Mouse (Mus musculus): ENCODE measurements around the gene Loxl3.
A peak's percentile ranks its signal among the peaks of the same experiment; 100 is the strongest.

The Loxl3 gene

DNA sequence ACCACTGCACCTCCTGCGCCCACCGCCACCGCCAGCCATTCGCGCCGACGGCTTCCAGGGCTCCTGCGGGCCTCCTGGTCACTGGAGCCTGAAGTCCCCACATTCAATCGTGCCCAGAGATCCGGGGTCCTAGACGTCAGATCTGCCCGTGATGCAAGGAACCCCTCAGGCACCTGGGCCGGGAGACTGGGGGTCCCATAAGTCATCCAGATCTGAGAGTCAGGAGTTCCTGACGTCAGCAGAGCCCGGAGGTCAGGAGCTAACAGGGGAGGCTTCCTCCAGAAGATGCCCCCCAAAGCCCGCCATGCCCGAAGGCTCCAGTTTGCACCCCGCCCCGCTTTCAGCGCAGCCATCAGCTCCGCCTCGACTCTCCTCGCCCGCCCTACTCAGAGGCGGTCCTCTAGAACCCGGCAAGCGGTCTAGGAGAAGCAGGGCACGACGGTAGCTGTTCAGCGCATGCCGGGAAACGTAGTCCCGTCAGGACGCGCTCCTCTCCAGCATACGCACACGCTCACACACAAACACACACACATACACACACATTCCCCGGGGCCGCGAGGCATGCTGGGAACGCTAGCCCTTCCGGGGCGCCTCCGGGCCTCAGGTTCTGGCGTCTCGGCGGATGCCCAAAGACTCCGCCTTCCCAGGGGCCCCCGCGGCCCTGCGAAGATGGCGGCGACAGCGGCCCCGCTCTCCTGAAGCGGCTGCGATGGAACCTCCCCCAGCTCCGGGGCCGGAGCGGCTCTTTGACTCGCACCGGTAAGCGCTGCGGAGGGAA, 20.3 kb downstream of the Loxl3 start, which contains the start of gene Aup1:
Gene Aup1 (plus strand): TSS at position 448 of the 778 bp plus-strand sequence.
- DNase-seq (ENCODE audit: low spot score): peak; percentile 86

DNA sequence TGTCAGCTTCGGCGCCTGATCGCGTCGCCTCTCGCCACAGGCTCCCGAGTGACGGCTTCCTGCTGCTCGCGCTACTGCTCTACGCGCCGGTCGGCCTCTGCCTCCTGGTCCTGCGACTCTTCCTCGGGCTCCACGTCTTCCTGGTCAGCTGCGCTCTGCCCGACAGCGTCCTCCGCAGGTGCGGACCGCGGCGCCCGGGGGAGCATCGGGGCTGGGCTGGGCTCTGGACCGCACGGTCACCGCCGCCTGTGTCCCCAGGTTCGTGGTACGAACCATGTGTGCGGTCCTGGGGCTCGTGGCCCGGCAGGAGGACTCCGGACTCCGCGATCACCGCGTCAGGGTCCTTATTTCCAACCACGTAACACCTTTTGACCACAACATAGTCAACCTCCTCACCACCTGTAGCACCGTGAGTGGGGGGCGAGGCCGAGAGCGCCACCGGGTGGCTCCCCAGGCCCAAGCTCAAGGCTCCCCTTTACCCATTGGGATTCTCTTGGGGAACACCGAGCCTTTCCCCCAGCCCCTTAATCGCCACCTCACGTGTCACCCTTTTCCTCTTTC, 21.0 kb downstream of the Loxl3 start, which contains the start of gene Htra2:
Gene Htra2 (minus strand): TSS at position 403 of the 561 bp plus-strand sequence.
- no peak for DNase-seq (ENCODE audit: low spot score)

DNA sequence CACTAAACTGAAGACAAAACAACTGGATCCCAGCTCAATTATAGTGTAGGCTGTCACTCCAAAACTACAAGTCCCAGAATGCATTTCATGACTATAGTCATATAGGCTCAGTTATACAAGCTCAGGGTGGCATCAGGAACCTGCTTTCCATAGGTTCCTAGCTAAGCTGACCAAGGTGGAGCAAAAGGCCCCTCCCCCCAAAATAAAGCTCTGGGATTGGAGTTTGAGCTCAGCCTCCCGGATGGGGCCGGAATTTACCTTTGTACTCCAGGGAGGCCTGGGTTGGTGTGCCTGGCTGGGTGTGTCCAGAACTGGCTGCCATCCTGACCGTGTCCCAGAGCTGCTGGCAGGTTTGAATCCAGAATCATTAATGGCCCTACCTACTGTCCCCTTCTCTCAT, 23.8 kb downstream of the Loxl3 start, which contains the start of gene Dqx1:
Gene Dqx1 (plus strand): TSS at position 55 of the 400 bp plus-strand sequence.
- DNase-seq (ENCODE audit: low spot score): no peak

DNA sequence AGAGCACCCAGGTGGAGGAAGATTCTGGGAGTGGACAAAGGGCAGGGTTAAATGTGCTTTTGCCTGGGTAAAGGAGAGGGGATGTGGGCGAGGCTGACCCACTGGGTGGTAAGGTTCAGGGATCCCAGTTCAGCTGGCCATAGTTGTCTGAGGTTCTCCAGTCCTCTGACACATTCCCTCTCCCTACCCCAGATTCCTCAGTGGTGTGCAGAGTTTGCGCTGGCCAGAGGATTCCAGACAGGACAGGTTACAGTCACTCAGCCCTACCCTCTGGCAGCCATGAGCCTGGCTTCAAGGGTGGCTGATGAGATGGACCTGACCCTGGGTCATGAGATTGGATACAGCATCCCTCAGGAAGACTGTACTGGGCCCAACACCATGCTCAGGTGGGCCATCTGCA, 24.8 kb downstream of the Loxl3 start:
- DNase-seq (ENCODE audit: low spot score): no peak

DNA sequence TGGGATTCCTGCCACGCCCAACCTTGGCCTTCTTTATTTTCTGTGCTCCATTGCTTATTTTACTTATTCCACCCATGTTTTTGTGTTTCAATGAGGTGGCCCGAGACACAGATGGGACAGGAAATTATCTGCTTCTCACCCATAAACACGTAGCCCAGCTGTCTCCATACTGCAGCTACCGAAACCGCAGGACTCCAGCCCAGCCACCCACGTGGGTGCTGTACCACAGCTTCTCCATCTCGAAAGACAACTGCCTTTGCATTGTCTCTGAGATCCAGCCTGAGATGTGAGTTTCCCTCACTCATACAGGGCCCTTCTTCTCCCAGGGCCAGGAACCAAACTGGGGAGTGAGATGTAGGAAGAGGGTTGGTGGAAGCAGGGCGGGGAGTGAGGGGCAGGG, 32.0 kb downstream of the Loxl3 start:
- DNase-seq (ENCODE audit: low spot score): no peak

DNA sequence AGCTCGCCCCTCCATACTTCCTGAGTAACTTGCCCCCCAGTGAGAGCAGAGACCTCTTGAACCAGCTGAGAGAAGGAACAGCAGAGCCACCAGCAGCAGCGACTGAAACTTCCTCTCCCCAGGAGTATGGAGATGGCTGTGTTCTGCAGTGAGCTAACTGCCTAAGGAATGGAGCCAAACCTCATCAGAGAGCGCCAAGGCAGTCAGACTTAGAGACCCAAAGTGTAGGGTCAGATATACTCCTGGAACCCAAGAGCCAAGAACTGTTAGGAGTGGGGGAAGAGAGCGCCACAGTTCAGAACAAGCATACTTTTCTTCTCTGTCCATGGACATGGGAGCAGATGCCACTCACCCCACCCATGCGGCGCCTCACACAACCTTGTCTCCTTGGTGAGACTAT, 32.5 kb downstream of the Loxl3 start:
- no peak for DNase-seq (ENCODE audit: low spot score)

DNA sequence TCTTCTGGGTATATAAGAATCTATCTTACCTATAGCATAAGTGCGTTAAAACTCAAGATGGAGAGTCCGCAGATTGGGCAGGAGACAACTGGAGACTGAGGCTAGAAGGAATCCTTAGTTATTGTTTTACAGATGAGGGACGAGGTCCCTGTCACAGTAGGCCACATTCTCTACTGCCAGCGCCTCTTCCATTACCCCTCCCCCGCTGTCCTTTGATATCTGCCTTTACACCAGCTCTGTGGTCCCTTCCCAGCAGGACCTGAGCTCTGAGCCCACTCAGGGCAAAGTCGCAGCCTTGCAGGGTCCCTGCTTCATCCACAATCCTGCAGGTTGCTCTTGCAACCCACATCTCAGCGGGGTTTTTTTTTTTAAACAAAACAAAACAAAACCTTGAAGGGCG, 34.2 kb downstream of the Loxl3 start:
- DNase-seq (ENCODE audit: low spot score): no peak

DNA sequence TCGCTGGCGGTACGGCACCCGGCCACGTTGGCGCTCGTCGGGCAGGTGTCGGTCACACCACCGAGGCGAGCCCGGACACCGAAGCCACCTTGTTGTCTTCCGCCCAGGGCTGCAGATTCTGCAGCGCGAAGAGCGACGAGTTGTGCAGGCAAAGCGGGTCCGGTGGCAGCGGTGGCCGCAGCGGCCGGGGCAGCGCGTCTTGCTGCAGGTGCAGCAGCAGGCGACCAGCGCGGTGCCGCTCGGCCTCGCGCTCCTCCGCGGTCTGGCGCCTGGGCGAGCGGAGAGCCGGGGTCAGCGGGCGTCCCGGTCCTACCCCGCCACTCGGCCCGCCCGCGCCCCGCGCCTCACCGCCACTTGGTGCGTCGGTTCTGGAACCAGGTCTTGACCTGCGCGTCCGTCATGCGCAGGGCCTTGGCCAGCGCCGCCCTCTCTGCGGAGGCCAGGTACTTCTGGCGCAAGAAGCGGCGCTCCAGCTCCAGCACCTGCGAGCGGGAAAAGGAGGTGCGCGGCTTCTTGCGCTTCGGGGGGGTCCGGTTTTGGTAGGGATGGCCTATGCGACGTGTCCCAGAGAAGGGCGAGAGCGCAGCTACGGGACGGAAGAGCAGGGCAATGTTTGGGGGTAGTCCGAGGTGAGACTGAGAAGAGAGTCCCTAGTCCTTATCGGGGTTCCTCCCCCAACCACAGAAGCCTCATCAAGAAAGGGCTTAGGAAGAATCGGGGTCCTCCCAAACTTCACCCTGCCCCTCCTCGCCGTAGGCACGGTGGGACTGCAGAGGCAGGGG, 34.9 kb downstream of the Loxl3 start:
- no peak for DNase-seq (ENCODE audit: low spot score)

DNA sequence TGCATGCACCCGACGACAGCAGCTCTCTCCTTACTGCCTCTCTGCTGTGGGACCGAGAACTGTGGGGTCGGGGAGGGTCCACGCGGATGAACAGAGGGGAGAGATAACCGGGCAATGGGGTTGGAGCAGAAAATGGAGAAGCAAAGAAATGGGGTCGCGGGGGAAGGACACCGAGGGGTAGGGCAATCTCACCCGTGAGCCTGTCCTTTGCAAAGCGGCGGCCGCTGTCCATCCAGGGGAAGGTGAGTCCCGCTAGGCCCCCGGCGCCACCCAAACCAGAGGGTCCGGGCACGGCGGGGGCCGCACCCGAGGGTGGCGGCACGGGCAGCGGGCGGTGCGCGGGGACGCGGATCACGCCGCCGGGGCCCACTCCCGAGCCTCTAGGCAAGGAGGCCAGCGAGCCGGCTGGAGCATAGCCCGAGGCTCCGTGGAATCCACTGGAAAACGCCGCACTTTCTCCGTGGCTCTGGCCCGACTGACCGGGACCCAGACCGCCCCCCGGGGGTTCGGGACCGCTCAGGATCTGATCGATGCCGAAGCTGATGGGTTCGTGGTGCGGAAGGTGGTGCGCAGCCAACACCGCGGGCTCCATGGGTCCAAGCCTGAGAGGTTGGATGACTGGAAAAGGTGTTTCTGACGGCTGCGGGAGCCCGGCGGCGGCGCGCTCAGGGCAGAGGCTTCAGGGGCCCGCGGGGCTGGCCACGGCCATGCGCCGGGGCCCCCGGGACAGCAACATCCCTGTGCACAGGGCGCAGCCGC, 35.7 kb downstream of the Loxl3 start:
- no peak for DNase-seq (ENCODE audit: low spot score)

DNA sequence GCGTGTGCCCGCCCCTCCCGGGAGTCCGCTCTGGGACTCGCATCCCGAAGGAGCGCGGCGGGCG, 36.1 kb downstream of the Loxl3 start, which contains the start of gene Tlx2:
Gene Tlx2 (minus strand): TSS at position 47 of the 64 bp plus-strand sequence.
- no peak for DNase-seq (ENCODE audit: low spot score)

DNA sequence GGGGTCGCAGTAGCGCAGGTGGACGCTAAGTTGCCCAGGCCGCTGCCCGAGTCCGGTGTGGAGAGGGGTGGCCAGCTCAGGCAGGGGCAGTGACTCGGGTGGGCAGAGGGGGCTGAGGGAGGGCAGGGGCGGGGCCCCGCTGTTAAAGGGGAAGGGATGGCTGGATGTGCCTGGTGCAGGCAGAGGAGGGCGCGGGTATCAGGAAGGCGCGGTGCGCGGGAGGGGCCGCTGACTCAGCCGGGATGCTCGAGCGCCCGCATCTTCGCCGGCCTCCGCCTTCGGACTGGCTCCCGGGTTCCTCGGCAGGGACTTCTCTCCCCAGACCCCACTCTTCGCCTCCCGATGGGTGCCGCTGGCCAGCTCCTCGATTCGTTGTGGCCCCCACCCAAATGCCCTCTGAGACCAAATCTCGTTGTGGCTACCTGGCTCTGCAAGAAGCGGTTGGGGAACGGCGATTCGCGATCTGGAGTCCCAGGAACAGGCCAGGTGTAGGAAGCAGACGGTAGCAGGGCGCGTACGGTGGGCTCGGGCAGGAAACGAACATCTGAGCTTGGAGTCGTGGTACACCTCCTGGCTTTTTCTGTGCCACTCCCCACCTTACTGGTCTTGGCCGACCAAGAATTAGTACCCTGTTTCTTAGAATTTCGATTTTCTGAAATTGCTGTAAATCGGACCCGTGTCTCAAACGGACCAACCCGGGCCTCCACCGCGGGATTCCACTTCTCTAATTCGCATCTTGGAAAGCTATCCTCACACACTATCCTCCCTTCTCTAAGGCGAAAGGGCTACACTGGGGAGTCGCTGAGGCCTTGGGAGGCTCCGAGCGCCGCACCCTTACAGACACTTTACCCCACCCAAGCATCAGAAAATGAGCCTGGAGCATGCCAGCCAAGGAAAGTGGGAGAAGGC, 36.6 kb downstream of the Loxl3 start:
- no peak for DNase-seq (ENCODE audit: low spot score)

DNA sequence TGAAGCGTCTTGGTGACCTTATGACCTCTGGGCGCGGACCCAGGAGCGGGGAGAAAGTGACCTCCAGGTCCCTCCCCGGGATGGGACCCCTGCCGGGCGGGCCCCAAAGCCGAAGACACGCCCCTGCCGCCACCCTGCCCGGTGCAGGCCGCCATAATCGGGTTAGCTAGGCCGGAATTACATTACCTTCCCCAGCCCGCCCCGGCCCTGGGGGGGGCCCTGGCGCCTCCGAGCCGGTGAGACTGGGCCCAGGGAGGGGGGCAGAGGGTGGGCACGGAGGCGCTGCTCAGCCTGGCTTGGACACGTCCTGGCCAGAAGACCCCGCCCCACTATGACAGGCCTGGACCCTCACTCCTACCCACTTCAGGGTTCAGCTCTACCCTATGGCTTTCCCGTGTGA, 37.2 kb downstream of the Loxl3 start:
- no peak for DNase-seq (ENCODE audit: low spot score)

DNA sequence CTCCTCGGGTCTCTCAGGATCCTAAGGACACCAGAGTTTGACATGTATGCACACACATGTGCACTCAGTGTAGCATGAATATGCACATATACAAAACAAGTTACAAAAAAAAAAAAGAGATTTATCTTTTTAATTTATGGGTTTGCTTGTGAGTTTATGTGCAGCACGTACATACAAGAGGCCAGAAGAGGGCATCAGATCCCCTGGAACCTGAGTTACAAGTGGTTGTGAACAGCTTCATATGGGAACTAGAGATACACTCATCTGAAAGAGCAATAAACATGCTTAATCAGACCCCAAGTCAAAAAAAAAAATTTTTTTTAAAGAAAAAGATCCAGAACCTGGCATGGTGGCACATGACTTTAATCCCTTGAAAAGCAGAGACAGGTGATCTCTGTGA, 41.0 kb downstream of the Loxl3 start:
- no peak for DNase-seq (ENCODE audit: low spot score)

DNA sequence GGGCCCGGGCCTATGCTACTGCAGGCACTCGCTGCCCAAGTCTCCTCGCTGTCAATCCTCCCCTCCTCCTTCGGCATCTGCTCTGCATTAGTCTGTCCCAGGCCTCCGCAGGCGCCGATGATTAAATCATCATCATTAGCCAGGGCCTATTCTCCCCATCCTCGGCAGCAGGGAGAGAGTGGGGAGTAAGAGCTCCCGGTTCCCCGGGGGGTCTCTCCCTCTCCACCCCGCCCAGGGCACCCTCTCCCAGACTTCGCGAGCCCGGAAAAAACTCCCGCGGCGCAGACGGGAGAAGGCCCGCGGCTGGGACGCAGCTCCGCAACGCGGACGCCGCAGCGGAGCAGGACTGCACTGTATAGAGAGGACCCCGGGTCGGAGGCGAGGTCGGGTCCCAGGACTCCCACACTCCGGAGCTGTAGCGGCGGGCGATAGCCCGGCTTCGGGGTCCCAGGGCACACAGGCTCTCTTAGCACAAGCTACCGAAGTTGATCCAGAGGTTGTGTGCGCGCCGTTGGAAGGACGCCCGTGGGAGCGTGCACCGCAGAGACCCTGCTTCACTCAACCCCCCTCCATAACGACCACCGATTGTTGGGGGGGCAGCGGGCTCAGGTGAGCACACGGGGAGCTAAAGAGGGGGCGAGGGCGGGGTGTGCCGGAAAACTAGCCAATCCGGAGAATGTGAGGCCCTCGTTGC, 43.8 kb downstream of the Loxl3 start, which contains the start of gene Pcgf1:
Gene Pcgf1 (plus strand): TSS at position 240 of the 694 bp plus-strand sequence.
- no peak for DNase-seq (ENCODE audit: low spot score)

DNA sequence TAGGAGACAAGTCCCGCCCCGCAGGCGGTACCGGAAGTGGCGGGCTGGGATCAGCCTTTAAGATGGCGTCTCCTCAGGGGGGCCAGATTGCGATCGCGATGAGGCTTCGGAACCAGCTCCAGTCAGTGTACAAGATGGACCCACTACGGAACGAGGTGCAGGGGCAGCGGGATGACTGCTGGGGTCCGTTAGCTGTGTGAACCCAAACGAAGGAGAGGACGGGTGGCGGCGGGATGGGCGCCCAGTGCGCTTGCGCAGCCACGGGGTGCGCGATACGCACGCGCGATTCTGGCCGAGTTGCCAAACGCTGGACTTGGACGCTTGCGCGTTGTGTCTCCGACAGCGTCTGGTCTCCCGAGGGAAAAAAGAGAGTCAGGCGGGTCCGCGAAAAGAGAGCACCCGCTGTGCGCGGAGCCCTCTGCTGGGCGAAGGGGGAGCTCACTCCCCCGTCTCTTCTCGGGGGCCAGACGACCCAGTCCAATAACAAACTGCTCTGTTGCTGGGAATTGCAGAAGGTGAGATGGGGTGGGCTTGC, 44.4 kb downstream of the Loxl3 start:
- peak; percentile 96 for DNase-seq (ENCODE audit: low spot score)

DNA sequence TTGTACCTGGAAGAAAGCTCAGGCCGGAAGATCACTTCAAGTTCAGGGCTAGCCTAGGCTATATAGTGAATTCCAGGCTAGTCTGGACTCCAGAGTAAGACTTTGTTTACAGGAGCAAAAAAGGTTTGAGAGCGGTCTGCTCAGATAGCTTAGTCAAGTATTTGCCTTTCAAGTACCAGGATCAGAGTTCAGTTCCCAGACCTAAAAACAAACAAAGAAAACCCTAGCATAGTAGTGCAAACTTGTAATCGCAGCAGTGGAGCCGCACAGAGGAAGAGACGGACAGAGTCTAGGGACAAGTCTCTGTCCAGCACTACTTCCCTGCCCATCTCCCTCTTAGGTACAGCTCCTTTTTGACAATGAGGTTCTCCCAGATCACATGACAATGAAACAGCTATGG, 46.2 kb downstream of the Loxl3 start:
- DNase-seq (ENCODE audit: low spot score): no peak

DNA sequence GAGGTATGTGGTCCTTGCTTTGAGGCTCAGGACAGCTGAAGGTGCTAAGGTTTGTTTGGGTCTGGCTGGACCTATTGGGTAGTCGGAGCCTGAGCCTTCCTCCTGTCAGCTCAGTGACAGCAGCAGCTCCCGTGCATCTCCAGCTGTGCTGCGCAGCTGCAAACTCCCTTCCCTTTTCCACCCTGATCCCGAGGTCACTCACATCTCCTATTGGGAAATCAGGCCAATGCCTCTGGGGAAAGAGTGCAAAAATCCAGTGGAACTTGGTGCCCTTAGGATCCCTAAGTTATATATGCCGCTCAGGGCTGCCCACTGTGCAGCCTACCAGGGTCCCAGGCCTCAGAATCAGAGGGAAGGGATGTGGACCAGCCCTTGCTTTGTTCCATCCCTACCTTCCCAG, 49.5 kb downstream of the Loxl3 start:
- no peak for DNase-seq (ENCODE audit: low spot score)

DNA sequence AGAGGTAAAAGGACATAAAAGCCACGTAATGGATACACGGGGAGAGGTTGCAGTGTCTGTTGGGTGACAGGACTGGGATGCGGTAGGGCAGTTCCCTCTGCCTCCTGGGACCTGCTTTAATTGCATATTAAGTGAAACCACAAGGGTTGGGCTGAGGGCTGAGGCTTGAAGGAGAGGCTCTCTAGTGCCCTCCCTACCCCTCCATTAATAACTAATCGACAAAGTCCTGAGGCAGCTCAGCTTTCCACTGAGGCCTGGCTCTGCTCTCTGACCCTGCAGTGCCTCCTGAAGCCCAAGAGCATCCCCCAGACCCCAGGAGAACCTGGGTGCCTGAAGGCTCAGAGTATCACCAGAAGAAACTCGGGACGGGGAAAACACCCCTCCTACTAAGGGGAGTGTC, 50.5 kb downstream of the Loxl3 start:
- no peak for DNase-seq (ENCODE audit: low spot score)

DNA sequence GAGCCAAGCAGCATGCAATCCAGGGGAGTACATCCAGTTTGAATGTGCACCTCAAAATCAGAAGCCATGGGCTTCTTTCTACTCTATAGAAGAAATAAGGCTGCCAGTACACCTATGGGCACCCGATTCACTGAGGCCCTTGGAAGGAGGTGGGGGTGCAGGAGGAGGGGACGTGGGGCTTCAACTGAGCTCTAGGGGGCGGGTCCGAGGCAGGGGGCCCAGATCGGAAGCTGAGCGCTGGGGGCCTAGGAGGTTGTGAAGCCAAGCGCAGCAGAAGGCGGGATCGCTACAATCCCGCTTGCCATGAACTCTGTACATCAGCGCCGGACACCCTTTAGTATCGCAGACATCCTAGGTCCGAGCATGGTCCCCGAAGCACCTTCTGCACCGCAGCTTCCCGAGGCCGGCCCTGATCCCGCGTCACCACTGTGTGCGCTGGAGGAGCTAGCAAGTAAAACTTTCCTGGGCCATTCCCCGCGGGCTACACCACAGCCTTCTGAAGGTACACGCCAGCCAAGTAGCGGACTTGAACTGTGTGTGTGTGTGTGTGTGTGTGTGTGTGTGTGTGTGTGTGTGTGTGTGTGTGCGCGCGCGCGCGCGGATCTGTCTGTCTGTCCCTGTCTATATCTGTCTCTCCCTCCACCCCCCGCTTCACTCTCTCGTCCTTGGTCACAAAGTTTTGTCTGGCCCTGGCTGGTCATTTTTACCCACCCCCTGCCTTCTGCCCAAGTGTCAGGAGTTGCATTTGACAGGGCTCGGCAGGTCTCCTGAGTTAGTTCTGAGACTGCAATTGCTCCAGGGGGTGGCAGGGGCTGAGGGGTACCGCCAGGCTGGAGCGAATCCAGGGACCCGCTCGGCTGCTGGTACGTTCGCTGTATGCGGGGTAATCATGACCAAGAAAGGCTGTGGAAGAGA, 52.4 kb downstream of the Loxl3 start, which contains the start of gene Lbx2:
Gene Lbx2 (plus strand): TSS at position 247 of the 915 bp plus-strand sequence.
- DNase-seq (ENCODE audit: low spot score): no peak
